Mouse (Mus musculus): ENCODE measurements around the gene Zkscan17.
A peak's percentile ranks its signal among the peaks of the same experiment; 100 is the strongest.

DNA sequence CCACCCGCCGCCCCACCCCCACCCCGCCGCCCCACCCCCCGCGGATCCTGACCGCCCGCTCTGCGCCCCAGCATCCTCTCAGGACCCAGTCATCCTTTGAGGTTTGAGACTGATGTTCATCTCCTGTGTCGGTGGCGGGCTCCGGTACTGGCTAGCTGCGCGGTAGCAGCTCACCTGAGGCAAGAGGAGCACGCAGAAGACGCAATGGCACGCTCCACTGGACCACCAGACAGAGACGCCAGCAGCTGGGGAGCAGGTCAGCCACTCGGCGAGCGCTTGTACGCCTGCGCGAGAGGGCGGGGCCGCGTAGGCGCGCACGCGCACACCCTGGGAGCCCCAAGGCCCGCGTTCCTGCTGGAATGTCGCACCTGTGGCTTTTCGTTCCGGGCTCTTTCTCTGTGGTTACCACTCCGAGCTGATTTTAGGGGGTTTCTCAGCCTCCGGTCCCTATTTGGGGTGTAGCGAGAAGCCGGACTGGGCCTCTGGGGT lies 76.8 kb downstream of the Zkscan17 start, which contains the start of gene Jmjd4:
- TF ChIP-seq CTCF (IDR thresholded peaks at IDR 0.05; ENCODE audit: insufficient read depth, low read depth, low read length) (no peak), POLR2A (IDR thresholded peaks at IDR 0.05; ENCODE audit: insufficient read depth, low read depth, low read length) (peak; percentile 88)
